Mouse (Mus musculus) layer of hippocampus, adult 2 months (tissue): ENCODE data around the gene Iba57. TPM values are rescaled to one million over a fixed set of nuclear protein-coding genes. Genes with fewer than 3 reads are reported as not detected.

ENCODE experiments used
- DNase-seq, 2 experiments: peaks; one replicate each; pipeline ENCODE4 v3.0.0; 2022; ENCODE audit warnings: low spot score in 2 of 2
- H3K27ac ChIP-seq: fragments of 200-600 bp; 2 replicates; pipeline ENCODE4 v1.8.1; 2022
- H3K4me3 ChIP-seq: fragments of 200-600 bp; 2 replicates; pipeline ENCODE4 v1.8.1; 2022; ENCODE audit warnings: mild to moderate bottlenecking
- CTCF ChIP-seq: fragments of 200-600 bp; conservative IDR thresholded peaks from 2 replicates; pipeline ENCODE4 v1.8.1; 2022; ENCODE audit warnings: antibody characterized with exemption, mild to moderate bottlenecking, moderate library complexity
- total RNA-seq, 2 experiments: library from RNA; stranded (reverse); gene quantifications; 2 replicates each; pipeline ENCODE4 v1.2.3; 2021

The Iba57 gene
- total RNA-seq, 2 experiments from 2014 or later: 7.8 to 8.7 TPM

DNA sequence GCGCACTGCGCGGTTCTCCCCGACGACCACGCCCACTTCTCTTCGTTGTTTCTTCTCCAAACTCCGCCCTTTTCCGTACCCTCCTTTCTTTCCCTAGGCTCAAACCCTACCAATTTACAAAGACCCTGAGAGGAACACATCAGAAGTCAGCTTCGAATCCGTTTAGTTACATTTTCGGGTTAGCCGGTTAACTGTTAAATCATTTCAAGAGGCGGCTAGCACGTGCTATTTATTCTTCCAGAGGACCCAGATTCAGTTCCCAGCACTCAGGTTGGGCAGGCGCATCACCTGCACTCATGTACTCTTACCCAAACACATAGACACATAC is 28.5 kb upstream of the Iba57 start, which contains the start of gene Guk1:
Gene Guk1, minus strand, starts transcription at position 154 of the 328 bp plus-strand sequence.
- DNase-seq: no peak
- peak within 1 kb of the TSS; percentile 89 for H3K4me3 ChIP-seq
- TF ChIP-seq CTCF: no peak
- H3K27ac ChIP-seq: peak within 1 kb of the TSS; percentile 90

DNA sequence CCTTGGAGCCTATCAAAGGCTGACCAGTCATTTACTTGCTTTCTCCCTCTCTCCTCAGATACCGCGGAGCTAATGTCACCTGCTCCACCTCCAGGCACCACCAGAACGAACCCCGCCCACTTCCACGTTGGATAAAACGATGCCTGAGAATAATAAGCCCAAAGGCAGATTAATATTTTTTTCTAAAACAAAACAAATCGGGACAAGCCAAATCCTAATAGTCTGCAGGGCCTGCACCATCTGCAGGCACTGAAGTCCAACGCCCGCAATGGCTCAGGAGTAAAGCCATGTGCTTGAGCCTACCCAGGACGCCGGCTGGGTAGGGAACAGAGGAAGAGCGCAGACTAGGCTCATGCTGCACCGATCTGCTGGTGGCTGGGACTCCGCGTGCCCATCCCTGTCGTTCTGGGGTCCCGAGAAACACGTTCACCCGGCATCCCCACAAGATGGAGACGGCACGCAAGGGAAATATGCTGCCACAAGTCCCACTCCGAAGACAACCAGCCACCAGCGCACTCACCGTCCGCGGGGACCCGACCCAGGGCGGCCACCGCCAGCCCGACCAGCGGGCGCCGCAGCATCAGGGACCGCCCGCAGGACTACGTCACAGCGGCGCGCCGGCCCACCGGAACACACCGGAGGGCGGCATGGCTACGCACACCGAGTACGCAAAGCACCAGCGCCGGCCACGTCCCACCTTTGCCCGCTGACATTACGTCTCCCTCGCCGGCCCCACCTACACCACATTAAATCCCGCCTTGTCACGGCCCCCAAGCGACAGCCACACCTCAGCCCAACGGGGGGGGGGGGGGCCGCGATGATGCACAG is 27.9 kb upstream of the Iba57 start:
- TF ChIP-seq CTCF: no peak
- Histone ChIP-seq H3K4me3 (peak overlapping the region; percentile 89), H3K27ac (peak overlapping the region; percentile 90)
- DNase-seq: peak; percentile 89 to 92

DNA sequence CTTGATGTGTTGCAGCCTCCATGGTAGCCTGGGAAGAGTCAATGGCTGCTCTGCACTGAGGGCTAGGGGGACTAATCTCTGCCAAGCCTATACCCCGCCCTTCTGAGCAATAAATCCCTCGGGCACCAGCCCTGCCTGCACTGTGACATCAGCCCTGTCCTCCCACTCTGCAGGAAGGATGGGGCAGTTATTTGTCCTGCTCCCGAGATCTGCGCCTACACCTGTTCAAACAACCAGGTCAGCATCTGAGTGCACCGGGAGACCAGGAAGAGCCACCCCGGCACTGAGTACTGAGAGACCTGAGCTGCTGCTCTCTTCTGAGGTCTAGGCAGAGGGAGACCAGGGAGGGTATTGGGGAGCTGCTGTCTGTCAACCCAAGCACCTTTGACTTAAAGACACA is 24.2 kb upstream of the Iba57 start:
- DNase-seq: no peak
- no peak overlapping the region for H3K4me3 ChIP-seq
- no peak overlapping the region for H3K27ac ChIP-seq
- TF ChIP-seq CTCF: no peak

DNA sequence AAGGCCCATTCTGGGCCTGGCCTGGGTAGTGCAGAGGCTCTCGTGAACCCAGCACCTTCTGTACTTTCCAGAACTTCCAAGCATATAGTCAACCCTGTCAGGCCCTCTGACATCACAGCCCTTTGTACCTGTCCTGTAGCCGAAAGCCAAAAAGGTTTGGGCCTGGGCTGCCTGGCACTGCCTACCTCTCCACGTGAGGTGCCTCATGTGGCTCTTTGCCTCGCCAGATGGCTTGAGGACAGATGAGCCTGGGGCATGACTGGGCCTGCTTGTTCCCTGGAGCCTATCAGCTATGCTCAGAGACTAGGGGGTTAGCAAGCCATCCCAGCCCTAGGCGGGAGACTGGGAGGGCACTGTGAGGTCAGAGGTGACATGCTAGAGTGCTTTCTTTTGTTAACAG is 22.0 kb upstream of the Iba57 start:
- Histone ChIP-seq H3K4me3 (no peak overlapping the region), H3K27ac (no peak overlapping the region)
- no peak for DNase-seq
- TF ChIP-seq CTCF: no peak

DNA sequence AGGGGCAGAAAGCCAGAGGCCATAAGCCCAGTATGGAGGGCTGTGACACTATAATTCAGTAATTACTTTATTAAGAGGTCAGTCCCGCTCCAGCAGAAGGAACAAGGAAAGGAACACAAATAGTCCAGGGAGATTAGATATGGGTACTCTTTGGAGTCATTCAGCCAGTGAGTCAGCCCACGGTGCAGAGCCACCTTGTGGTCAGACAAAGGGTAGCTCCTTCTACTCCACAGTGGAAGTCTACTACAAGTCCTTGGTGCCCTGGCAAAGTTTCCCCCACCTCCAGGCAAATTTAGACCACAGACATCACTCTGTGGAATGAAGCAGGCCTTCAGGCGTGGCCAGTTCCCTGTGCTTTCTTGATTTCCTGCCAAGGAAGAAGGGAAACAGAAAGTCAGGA is 20.3 kb upstream of the Iba57 start:
- H3K4me3 ChIP-seq: no peak overlapping the region
- peak; percentile 95 for TF ChIP-seq CTCF
- H3K27ac ChIP-seq: peak overlapping the region; percentile 81
- DNase-seq: peak in 1 of 2 experiments; percentile 61

DNA sequence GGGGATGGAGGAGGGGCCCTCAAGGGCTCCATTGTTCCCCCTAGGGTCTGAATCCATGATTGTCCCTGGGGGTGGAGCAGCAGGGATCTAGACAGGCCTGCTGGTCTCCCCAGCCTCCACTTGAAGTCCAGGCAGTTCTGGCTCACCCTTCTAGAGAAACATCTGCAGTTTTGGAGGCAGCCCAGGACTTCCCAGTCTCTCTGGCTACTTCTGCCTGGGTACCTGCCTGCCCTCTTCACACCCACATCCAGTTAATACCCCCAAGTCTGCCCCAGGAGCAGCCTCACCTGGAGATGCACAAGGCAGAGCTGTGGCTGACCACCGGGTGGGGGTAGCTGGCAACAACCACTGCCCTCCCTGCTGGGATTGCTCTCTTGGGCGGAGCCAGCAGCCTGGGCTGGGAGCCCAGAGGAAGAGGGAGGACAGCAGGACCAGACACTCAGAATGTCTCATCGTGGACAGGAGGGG is 19.4 kb upstream of the Iba57 start, which contains the start of gene Gjc2:
Gene Gjc2, minus strand, starts transcription at position 350 of the 468 bp plus-strand sequence.
- DNase-seq: no peak
- Histone ChIP-seq H3K27ac (peak within 1 kb of the TSS; percentile 81), H3K4me3 (peak within 1 kb of the TSS; percentile 5)
- TF ChIP-seq CTCF: no peak; the same call in 1 of the 2 replicates

DNA sequence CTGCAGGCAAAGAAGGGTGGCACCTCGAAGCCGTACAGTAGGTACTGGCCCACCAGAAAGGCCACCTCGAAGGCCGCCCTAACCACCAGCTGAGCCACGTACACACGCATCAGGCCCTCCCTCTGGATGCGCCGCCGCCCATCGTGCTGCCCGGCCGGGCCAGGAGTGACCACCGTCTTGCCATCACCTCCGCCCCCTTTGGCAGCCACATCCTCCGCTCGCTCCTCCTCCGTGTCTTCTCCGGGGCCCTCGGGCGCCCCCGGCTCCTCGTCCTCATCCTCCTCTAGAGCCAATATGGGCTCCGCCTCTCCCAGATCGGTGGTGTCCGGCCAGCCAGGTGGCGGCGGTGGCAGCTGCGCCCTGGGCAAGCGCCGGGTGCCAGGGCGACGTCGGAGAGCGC is 13.4 kb upstream of the Iba57 start:
- Histone ChIP-seq H3K4me3 (no peak overlapping the region), H3K27ac (no peak overlapping the region)
- TF ChIP-seq CTCF: no peak
- DNase-seq: no peak

DNA sequence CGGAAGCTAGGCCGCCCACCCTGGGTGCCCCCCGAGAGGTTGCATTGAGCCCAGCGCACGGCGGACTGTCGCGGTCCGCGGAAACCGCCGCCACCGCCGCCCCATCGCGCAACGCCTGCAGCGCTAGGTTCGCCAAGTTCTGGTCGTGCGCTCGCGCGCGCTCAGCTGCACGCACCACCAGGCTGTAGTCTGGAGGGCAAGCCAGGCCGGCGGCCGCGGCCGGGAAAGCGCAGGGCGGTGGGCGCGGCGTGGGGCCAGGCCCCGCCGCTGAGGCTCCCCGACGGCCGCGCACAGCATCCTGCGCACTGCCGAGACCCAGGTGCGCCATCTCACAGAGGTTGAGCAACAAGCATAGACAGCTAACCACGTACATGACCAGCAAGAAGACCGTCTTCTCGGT is 12.9 kb upstream of the Iba57 start:
- DNase-seq: no peak
- no peak for TF ChIP-seq CTCF
- no peak overlapping the region for H3K4me3 ChIP-seq
- no peak overlapping the region for H3K27ac ChIP-seq

DNA sequence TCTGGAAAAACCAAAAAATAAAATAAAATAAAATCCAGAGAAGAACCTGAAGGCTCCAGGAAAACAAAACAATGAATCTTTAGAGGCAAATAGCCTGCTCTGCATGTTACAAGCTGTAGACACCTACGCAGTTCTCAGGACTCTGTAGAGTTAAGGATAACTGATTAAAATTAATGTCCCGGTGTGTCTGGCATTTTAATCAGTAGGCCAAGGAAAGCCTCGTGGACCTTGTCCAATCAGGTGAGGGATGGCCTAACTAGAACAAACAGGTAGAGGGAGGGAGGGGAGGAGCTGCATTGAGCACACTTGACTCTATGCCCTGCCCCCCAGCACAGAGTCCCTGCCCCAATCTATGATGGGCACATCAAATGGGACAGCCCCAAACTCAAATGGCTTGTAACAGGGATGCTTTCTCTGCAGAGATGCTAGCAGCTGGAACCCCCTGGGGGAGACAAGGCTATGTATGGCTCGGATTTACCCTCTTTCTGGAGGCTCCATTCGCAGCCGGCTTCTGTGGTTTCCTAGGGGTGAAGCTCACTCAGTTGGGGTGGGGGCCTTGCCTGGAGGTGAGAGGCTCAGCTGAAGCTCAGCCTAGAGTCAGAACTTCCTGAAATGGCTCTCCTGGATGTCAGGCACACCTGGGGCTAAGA is 10.8 kb upstream of the Iba57 start:
- Histone ChIP-seq H3K4me3 (no peak overlapping the region), H3K27ac (no peak overlapping the region)
- TF ChIP-seq CTCF: no peak
- DNase-seq: no peak

DNA sequence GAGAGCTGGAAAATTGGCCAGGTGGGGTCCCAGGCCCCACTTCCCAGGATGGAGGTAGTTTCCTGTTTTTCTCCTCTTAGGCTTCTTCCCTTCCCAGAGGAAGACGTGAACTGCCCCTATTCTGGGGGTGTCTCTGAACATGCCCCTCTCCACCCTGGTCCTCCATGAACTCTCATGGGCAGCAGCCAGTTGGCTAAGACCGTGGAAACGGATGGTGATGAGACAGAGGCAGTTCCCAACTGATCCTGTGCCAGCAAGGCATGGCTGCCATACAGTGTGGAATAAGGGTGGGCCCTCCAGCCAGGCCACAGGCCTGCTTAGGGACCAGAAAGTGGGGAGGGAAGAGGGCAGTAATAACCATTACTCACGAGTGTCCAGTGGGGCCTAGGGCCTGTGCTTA is 7.0 kb upstream of the Iba57 start:
- H3K27ac ChIP-seq: no peak overlapping the region
- TF ChIP-seq CTCF: no peak
- no peak overlapping the region for H3K4me3 ChIP-seq
- DNase-seq: no peak

DNA sequence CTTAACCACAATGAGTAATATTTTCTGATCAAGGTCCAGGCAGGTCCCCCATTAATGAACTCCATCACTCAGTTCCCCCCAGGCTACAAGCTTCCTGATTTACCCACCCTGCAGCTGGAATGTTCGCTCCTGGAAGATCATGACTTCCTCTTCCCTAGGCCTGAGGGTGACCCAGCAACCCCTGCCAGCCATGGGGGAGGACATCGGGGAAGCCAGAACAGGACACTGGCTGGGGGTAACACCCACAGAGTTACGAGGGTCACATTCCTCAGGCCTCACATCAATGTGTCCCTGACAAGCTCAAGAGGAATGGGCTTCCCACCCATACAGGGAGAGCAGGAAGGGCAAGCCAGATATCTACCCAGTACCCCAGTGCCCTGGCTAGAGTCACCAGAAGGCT is 6.3 kb upstream of the Iba57 start:
- no peak overlapping the region for H3K4me3 ChIP-seq
- H3K27ac ChIP-seq: no peak overlapping the region
- DNase-seq: no peak
- no peak for TF ChIP-seq CTCF

DNA sequence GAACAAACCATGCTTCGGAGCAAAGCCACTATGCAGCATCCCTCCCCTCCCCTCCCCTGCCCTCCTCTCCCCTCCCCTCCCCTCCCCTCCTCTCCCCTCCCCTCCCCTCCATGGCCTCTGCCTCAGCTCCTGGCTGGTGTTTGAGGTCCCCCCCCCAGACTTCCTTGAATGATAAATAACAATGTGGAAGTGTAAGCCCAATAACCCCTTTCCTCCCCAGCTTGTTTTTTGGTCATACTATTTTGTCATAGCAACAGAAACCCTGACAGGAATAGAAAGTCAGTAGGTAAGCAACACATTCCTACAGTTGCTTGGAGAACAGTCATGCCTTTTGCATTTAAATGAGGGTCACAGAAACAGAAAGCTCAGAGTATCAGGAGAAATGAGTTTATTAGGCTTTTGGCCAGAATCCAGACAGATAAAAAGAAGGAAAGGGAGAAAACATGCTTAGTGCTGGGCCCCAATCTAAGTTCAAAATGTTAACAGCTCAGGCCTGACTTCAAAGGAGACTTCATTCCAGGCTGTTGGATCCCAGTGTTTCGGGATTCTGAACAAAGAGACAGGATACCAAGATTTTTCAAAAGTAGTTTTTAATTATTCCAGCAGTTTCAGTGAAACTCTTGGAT is 2.2 kb upstream of the Iba57 start:
- no peak for TF ChIP-seq CTCF
- no peak for DNase-seq
- peak overlapping the region; percentile 69 for H3K27ac ChIP-seq
- no peak overlapping the region for H3K4me3 ChIP-seq

DNA sequence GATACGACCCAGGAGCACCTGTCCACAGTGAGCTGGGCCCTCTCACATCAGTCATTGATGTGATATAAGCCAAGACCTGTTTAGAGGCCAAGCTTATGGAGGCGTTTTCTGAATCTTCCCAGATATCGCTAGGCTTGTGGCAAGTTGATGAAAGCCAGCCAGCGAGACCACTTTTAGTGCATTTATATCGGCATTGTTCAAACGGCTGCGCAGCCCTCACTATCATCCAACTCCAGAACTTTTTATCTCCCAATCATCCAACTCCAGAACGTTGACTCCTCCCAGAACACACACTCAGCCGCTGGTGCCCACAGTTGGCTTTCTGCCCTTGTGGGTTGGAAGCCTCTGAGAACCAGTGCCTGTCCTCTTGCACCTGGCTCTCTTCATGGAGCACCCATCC is 845 bp upstream of the Iba57 start:
- peak overlapping the region; percentile 56; the same call in 1 of the 2 replicates for H3K4me3 ChIP-seq
- TF ChIP-seq CTCF: no peak
- peak overlapping the region; percentile 99 for H3K27ac ChIP-seq
- DNase-seq: no peak
